Mouse (Mus musculus) neural tube, embryonic 13.5 days (tissue): ENCODE measurements around the gene Rab37. TPM values are rescaled to one million over a fixed set of nuclear protein-coding genes. Genes with fewer than 3 reads are reported as not detected.
A peak's percentile ranks its signal among the peaks of the same experiment; 100 is the strongest.

Experiments
- ATAC-seq: fragments of 200-750 bp; cut with Nextera tagmentation; 2 replicates; pipeline ENCODE4 v1.8.0; 2017; ENCODE audit warnings: low read depth, mild to moderate bottlenecking, moderate TSS enrichment, moderate library complexity
- H3K27ac ChIP-seq: fragments of 300-500 bp; sonication (generic); replicated peaks from 2 replicates; pipeline ENCODE4 v1.5.1; 2015; ENCODE audit warnings: moderate library complexity, mild to moderate bottlenecking, inconsistent platforms
- H3K27me3 ChIP-seq: fragments of 300-500 bp; sonication (generic); 2 replicates; pipeline ENCODE4 v1.6.1; 2015; ENCODE audit warnings: mild to moderate bottlenecking, inconsistent platforms
- H3K36me3 ChIP-seq: fragments of 300-500 bp; sonication (generic); 2 replicates; pipeline ENCODE4 v1.6.1; 2015; ENCODE audit warnings: mild to moderate bottlenecking, inconsistent platforms
- H3K4me1 ChIP-seq: fragments of 300-500 bp; sonication (generic); replicated peaks from 2 replicates; pipeline ENCODE4 v1.6.1; 2015; ENCODE audit warnings: inconsistent platforms
- H3K4me2 ChIP-seq: fragments of 300-500 bp; sonication (generic); 2 replicates; pipeline ENCODE4 v1.6.1; 2015; ENCODE audit warnings: inconsistent platforms, mild to moderate bottlenecking, moderate library complexity
- H3K4me3 ChIP-seq: fragments of 300-500 bp; sonication (generic); 2 replicates; pipeline ENCODE4 v1.5.1; 2015; ENCODE audit warnings: mild to moderate bottlenecking, inconsistent platforms
- H3K9ac ChIP-seq: fragments of 300-500 bp; sonication (generic); 2 replicates; pipeline ENCODE4 v1.6.1; 2015; ENCODE audit warnings: moderate library complexity, mild to moderate bottlenecking, inconsistent platforms
- H3K9me3 ChIP-seq: fragments of 300-500 bp; sonication (generic); 2 replicates; pipeline ENCODE4 v1.6.1; 2016; ENCODE audit warnings: inconsistent platforms
- WGBS: fragments of 180-500 bp; shearing (Covaris S2); methylation state at CpG from one replicate; pipeline ENCODE4 v1.1.7; 2015; 5-methylcytosine and 5-hydroxymethylcytosine counted together
- polyA plus RNA-seq: library from polyadenylated mRNA; unstranded; fragments of >200 nt; fragmentation: Nextera tagmentation; extraction: Ambion mirVana; gene quantifications from 2 replicates; pipeline ENCODE4 v1.2.1, GENCODE M21; 2015

The Rab37 gene
- polyA plus RNA-seq, 1 experiment from 2014 or later: 1.1 TPM

DNA sequence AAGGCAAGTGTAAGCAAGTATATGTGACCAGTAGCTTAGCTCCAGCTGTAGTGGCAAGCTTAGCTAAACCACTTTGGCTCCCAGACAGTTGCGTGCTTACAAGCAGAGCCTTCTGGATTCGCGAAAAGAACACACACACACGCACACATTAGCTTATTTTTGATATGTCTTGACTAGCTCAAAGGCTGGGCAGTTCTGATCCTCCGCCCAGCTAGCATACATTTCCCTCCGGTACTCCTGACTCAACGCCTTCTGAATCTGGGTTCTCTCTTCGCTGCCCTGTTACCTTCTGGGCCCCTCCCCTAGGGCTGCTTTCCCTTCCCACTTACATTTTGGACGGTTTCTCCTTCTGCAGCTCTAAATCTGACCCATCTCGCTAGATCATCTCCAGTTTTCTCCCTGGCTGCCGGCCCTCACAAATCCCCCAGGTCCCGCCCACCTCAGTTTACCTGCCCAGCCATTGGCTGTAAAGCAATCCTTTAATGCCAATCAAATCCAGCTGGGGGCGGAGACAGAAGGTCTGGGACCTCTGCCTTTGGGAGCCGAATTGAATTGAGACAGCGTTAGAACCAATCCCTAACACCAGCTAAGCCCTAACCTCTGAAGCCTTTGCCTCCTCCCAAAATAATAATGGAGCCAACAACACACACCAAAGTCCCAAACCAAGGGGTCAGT, 60.7 kb downstream of the Rab37 start:
- Histone ChIP-seq H3K27ac (no peak overlapping the region), H3K4me2 (peak overlapping the region; percentile 58)

DNA sequence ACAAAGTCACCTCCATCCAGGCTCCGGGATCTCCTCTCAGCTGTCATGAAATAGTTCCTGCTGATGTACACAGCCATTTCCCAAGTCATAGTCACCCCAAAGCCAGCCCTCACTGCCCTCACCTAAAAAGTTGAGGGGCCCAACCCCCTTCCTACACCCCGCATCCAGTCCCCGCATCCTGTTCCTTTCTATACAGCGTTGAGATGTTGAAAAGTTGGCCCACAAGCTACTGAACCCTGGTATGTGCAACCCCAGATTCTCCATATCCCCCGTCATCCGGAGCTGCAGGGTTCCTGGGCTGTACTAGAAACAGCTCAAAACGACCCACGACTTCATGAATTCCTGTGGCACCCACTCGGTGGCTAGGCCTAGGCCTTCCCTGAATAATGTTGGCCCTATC, 61.9 kb downstream of the Rab37 start:
- no peak for ATAC-seq
- peaks cover 50% of the 10 kb centered on the region for H3K27me3 ChIP-seq

More for the DNA sequence above, 60.7 kb downstream of the Rab37 start:
- Histone ChIP-seq H3K4me1 (peaks cover 18% of the 10 kb centered on the region), H3K36me3 (no peaks in the 10 kb centered on the region), H3K4me3 (peak overlapping the region; percentile 40), H3K9ac (peak overlapping the region; percentile 71), H3K9me3 (0 out of 2 replicates have a peak, but pooled peaks cover 4% of the 10 kb centered on the region), H3K27me3 (peaks cover 44% of the 10 kb centered on the region)
- 8% methylated on average over 15 of the region's 15 CpGs for WGBS
- ATAC-seq: peak; percentile 77

DNA sequence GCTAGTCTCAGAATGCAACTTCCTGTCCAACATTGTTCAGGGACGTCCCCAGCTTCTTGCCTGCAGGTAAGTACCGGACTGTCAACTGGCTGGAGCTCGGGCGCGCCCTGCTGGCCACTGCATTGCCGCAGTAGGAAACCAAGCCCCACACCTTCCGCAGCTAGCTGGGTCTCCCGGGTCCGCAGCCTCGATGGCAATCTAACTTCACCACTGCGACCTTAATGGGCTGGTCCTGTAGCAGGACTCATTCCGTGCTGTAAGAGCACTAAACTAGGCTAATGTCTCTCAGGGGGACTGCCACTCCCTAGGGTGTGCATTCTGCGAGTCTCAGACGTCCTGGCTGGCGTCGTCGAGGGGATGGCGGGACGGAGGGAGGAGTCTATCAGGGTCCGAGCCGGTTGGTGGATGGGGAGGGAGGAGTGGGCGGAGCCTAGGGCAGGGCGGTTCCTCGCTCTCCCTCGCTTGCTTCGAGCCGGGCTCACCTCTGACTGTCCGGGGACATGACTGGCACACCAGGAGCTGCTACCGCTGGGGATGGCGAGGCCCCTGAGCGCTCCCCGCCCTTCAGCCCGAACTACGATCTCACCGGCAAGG, 62.6 kb downstream of the Rab37 start:
- Histone ChIP-seq H3K4me2 (peak overlapping the region; percentile 44), H3K9ac (no peak overlapping the region), H3K9me3 (0 out of 2 replicates have a peak, but pooled peaks cover 4% of the 10 kb centered on the region), H3K4me1 (peaks cover 18% of the 10 kb centered on the region), H3K27ac (no peak overlapping the region), H3K4me3 (peak overlapping the region; percentile 27), H3K36me3 (no peaks in the 10 kb centered on the region), H3K27me3 (peaks cover 50% of the 10 kb centered on the region)
- ATAC-seq: peak; percentile 52
- 1% methylated on average over 35 of the region's 35 CpGs for WGBS

More for the DNA sequence above, 61.9 kb downstream of the Rab37 start:
- Histone ChIP-seq H3K9ac (no peak overlapping the region), H3K4me1 (peaks cover 18% of the 10 kb centered on the region), H3K36me3 (no peaks in the 10 kb centered on the region), H3K9me3 (0 out of 2 replicates have a peak, but pooled peaks cover 4% of the 10 kb centered on the region), H3K27ac (no peak overlapping the region), H3K4me3 (no peak overlapping the region), H3K4me2 (no peak overlapping the region)
- WGBS: 78% methylated on average over 9 of the region's 9 CpGs

DNA sequence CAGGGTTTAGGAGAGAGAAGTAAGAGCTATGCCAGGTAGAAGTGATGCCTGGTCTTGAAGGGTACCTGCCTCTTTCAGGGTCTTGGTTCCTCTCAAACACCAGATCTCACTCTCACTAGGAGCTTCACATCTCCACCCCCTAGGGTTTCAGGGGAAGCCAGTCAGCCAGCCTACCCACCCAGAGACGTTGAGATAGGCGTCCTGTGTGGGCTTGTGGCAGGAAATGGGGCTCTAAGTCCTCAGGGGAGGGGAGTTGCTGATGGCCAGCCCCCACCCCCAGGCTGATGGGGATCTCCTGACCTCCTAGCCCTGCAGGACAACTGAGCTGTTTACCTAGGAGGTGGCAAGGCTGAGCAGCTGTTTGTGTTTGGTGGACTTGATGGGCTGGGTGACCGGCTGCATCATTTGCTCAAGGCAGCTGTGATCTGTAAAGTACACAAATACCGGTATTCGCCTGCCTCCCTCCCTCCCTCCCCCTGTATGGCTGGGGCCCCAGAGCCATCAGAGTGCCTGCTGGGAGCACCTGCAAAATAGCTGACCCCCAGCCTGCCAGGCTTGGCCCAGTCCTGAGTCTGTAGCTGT, 63.9 kb downstream of the Rab37 start:
- ATAC-seq: no peak
- Histone ChIP-seq H3K9me3 (no peaks in the 10 kb centered on the region), H3K36me3 (no peaks in the 10 kb centered on the region), H3K9ac (no peak overlapping the region), H3K27me3 (peaks cover 50% of the 10 kb centered on the region), H3K27ac (no peak overlapping the region), H3K4me3 (no peak overlapping the region), H3K4me2 (no peak overlapping the region), H3K4me1 (peaks cover 18% of the 10 kb centered on the region)
- WGBS: 4% methylated on average over 5 of the region's 5 CpGs

DNA sequence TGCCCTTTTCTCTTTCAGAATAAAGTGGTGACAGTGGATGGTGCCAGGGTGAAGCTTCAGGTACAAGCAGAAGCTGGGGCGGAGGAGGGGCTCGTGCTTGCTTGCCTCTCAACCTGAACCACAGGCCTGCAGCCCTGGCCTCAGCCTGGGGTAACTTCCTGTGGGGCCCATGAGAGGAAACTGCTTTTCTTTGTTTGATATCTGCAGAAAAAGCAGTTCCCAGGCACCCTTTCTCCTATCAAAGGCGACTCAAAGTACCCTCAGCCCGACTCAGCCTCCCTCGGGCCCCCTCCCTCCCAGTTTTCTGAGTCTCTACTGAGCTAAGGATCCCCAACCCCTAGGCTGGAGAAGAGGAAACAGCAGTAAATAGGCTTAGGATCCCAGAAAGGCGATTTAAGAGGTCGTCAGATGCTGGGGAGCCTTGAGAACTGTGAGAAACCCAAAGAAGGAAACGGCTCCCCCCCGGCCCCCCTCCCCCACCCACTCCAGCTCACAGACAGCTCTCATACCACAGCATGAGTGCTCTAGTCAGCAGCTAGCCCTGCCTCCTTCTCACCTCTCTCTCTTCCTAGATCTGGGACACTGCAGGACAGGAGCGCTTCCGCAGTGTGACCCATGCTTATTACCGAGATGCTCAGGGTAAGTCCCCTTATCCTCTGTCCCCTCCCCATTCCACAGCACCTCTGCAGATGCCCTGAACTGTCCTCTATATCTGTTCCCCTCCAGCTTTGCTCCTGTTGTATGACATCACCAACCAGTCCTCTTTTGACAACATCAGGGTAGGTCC, 66.9 kb downstream of the Rab37 start:
- H3K9me3 ChIP-seq: no peaks in the 10 kb centered on the region
- no peak overlapping the region for H3K27ac ChIP-seq
- no peak overlapping the region for H3K4me2 ChIP-seq
- H3K4me3 ChIP-seq: no peak overlapping the region
- 34% methylated on average over 12 of the region's 12 CpGs for WGBS
- peaks cover 16% of the 10 kb centered on the region for H3K4me1 ChIP-seq
- H3K27me3 ChIP-seq: peaks cover 66% of the 10 kb centered on the region
- no peak overlapping the region for H3K9ac ChIP-seq
- ATAC-seq: no peak
- H3K36me3 ChIP-seq: no peaks in the 10 kb centered on the region

DNA sequence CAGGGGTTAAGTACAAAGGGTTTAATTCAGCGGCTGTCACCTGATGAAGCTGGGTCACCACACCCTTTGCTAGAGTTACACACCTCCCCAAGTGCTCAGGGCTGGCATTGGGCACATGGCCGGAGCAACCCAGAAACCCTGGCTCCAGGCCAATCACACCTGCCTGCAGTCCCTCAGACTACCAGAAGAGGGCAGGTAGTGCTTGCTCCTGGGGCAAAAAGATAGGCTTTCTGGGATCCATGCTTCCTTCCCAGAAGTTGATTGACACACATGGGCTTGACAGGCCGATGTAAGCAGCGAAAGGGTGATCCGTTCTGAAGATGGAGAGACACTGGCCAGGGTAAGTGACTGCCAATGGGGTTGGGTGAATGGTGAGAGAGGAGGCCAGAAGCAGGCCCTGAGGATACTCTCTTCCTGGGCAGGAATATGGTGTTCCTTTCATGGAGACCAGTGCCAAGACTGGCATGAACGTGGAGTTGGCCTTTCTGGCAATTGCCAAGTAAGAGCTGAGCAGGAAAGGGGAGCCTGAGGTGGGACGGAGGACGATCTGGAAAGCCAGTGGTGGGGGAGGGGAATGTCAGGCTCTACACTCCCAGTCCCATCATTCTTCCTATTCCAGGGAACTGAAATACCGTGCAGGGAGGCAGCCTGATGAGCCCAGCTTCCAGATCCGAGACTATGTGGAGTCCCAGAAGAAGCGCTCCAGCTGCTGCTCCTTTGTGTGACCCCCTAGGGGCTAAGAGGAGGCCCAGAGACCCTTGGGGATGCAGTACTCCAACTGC, 69.0 kb downstream of the Rab37 start:
- Histone ChIP-seq H3K27ac (no peak overlapping the region), H3K27me3 (peaks cover 66% of the 10 kb centered on the region), H3K36me3 (no peaks in the 10 kb centered on the region), H3K4me2 (no peak overlapping the region), H3K9ac (no peak overlapping the region), H3K4me1 (peaks cover 31% of the 10 kb centered on the region), H3K4me3 (no peak overlapping the region), H3K9me3 (no peaks in the 10 kb centered on the region)
- 51% methylated on average over 11 of the region's 11 CpGs for WGBS
- no peak for ATAC-seq

DNA sequence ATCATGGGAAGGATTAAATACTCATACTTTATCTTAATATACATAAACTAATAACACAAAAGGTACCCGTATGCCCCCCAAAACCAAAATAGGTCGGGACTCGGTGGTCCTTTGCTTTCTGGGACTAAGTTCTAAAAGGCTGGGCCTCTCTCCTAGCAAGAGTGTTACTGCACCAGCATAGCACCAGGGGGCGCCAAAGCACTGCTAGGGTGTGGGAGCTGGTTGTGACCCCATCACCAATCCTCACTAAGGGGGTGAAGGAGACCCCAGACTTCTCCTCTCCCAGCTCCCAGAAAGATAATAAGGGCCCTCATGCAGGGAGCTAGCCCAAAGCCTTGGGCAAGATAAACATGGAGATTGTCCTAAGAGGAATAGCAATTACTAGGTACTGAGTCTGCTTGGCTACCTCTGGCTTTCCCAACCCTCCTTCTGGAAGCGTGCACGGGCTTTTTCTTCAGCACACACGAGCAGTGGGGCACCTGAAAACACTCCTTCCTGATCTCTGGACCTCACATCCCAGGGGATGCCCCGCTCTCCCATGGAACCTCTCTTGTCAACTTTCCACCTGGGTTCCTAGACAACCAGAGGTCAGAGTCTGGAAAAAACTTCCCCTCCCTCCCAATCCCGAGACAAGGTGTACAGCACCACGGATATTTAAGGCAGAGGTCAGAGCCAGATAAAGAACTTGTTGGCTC, 69.8 kb downstream of the Rab37 start:
- H3K9ac ChIP-seq: no peak overlapping the region
- no peak overlapping the region for H3K4me3 ChIP-seq
- peaks cover 66% of the 10 kb centered on the region for H3K27me3 ChIP-seq
- no peak overlapping the region for H3K27ac ChIP-seq
- H3K4me2 ChIP-seq: no peak overlapping the region
- 38% methylated on average over 10 of the region's 10 CpGs for WGBS
- H3K4me1 ChIP-seq: peaks cover 40% of the 10 kb centered on the region
- no peaks in the 10 kb centered on the region for H3K9me3 ChIP-seq
- no peak for ATAC-seq
- no peaks in the 10 kb centered on the region for H3K36me3 ChIP-seq

DNA sequence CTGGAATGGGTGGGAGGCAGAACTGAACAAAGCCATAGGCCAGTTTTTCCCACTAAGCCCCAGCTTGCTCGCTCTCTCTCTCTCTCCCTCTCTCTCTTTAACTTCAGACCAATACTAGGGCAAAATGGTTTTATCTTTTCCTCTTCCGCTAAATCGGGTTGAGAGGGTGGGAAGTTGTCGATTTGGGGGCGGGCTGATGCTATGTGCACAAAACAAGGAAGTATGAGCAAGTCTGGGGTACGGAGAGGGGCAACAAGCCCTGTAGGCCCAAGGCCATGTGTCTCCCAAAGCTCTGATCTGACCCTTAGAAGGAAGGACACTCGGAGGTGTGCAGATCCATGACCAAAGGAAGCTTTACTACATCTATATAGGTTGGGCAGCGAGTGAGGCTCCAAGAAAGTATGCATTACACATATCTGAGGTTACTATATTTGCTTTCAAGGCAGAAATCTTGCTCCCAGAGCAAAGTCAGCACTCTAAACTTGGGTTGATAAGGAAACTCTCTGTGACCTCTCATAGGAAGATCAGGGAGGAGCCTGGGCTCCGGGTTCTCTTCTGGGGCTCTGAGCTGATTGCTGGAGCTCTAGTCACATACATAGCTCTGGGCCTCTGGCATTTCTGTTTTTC, 70.5 kb downstream of the Rab37 start:
- WGBS: 74% methylated on average over 9 of the region's 9 CpGs
- Histone ChIP-seq H3K36me3 (no peaks in the 10 kb centered on the region), H3K9me3 (no peaks in the 10 kb centered on the region), H3K4me2 (no peak overlapping the region), H3K27ac (no peak overlapping the region), H3K27me3 (peaks cover 61% of the 10 kb centered on the region), H3K4me3 (no peak overlapping the region), H3K9ac (no peak overlapping the region), H3K4me1 (peaks cover 43% of the 10 kb centered on the region)
- no peak for ATAC-seq

DNA sequence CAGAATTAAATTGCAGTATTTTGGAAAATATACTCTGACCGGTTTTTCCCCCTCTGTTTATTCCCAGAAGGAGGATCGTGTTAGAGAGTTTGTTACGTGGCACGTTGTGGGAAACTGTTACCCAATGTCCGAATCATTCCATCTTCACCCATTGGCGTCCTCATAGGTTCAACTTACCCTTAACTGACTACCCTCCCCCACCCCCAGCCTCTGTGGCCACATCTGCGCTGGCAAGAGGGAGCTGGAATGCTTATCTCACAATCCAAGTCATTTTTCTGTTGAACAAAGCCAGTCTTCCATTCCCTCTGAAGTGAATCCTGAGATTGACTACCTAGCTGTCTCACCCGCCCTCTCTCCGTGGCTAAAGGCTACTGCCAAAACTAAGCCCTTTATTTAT, 71.0 kb downstream of the Rab37 start:
- 35% methylated on average over 9 of the region's 9 CpGs for WGBS
- peaks cover 56% of the 10 kb centered on the region for H3K27me3 ChIP-seq
- no peak overlapping the region for H3K27ac ChIP-seq
- no peak overlapping the region for H3K9ac ChIP-seq
- H3K4me3 ChIP-seq: 0 out of 2 replicates have a peak overlapping the region, but pooled peaks have one; percentile 63
- H3K4me1 ChIP-seq: peaks cover 43% of the 10 kb centered on the region
- H3K9me3 ChIP-seq: no peaks in the 10 kb centered on the region
- no peak for ATAC-seq
- H3K4me2 ChIP-seq: peak overlapping the region; percentile 77
- H3K36me3 ChIP-seq: no peaks in the 10 kb centered on the region

DNA sequence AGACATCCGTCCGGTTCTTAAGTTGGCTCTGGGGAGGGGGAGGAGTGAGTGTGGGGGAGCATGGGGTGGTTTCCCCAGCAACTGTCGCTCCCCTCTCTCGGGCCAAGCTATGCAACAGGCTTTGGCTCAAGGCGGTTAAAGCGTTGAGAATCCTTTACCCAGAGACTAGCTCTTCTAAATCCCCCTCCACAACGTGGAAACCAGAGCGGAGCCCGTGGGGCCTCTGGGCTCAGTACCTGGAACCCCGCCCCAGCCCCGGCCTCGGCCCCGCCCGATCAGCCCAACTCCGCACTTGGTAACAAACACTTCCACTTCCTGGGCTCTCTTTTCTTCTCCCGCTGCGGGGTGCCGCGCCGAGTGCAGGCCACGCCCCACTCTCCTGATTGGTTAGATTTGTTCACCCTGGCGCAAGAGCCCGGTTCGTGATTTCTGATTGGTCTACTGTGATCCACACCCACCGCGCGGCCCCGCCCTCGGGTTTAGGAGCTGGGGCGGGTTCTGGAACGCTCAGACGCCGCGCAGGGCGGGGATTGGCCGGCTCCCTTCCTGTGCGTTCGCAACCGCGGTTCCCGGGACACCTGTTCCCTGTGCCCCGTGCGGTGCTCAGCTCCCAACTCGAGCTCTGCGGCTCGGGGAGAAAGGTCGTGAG, 71.7 kb downstream of the Rab37 start, which contains the start of gene Slc9a3r1:
TSS of gene Slc9a3r1 (plus strand) at position 510 of the 649 bp plus-strand sequence.
- peak within 1 kb of the TSS; percentile 49; the same call in 1 of the 2 replicates for H3K27ac ChIP-seq
- under 1% methylated on average over 47 of the region's 47 CpGs for WGBS
- H3K9ac ChIP-seq: peak within 1 kb of the TSS; percentile 72
- ATAC-seq: peak; percentile 94
- peak within 1 kb of the TSS; percentile 63 for H3K4me3 ChIP-seq
- H3K36me3 ChIP-seq: no peaks in the 10 kb centered on the region
- H3K4me1 ChIP-seq: peaks cover 43% of the 10 kb centered on the region
- H3K4me2 ChIP-seq: peak within 1 kb of the TSS; percentile 77
- no peaks in the 10 kb centered on the region for H3K9me3 ChIP-seq
- H3K27me3 ChIP-seq: peaks cover 53% of the 10 kb centered on the region
